Mouse (Mus musculus) lung, postnatal 0 days (tissue): Measurements from ENCODE around the gene Hmcn2.

ENCODE experiments used
- CTCF ChIP-seq: IDR thresholded peaks from 2 replicates; pipeline ENCODE4 v1.5.1; 2016; ENCODE audit warnings: antibody characterized with exemption, mild to moderate bottlenecking
- EP300 ChIP-seq: IDR thresholded peaks from 2 replicates; pipeline ENCODE4 v1.6.1; 2016; ENCODE audit warnings: antibody characterized with exemption, mild to moderate bottlenecking, control low read depth

DNA sequence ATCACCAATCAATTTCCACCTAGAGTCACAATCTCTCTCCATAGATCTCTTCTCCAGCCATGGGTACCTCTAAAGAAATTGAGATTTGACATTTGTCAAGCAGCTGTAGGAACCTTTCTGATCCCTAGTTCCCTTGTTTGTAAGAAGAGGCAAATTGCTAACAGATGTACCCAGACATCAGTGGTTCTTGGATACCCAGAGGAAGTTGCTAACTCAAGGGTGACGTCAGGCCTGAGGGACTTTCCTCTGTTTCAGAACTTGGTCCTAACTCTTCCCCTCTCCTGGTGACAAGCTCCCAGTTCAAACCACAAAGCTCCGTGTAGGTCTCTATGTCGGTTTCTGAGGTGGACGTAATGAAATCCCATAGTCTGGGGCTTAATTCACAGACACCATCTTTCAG is 131.8 kb downstream of the Hmcn2 start:
- TF ChIP-seq CTCF (no peak), EP300 (no peak)
